Mouse (Mus musculus): ENCODE results near the gene Nectin1. TPM values are rescaled to one million over a fixed set of nuclear protein-coding genes. Genes with fewer than 3 reads are reported as not detected.

The Nectin1 gene
- polyA plus RNA-seq, 1 experiment from 2014 or later: 9.2 TPM

DNA sequence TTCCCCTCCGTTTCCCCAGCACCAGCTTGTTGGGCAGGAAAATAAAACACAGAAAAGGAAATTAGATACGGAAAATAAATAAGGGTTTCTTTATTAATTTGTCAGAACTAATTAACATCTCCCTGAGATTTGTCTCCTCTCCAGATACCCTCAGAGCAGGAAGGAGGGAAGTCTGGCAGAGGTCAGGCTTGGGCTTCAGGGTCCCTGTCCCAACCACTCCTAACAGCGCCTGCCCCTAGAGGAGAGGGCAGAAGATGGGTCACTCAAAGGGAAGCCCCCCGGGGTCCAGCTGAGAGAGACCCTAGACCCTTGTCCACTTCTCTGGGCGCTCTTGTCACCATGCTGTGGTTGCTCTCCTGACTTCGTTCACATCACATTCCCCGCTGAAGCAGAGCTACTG lies 25.4 kb downstream of the Nectin1 start:
- Histone ChIP-seq H3K36me3 (no peaks in the 10 kb centered on the region), H3K4me3 (no peak overlapping the region), H3K4me1 (peaks cover 45% of the 10 kb centered on the region), H3K9ac (no peak overlapping the region), H3K4me2 (no peak overlapping the region), H3K27ac (no peak overlapping the region), H3K9me3 (no peaks in the 10 kb centered on the region), H3K27me3 (no peaks in the 10 kb centered on the region)
- WGBS: 61% methylated on average over 7 of the region's 7 CpGs
- ATAC-seq (ENCODE audit: insufficient number of reproducible peaks, insufficient read depth, low FRiP score, low TSS enrichment, low read depth): no peak

DNA sequence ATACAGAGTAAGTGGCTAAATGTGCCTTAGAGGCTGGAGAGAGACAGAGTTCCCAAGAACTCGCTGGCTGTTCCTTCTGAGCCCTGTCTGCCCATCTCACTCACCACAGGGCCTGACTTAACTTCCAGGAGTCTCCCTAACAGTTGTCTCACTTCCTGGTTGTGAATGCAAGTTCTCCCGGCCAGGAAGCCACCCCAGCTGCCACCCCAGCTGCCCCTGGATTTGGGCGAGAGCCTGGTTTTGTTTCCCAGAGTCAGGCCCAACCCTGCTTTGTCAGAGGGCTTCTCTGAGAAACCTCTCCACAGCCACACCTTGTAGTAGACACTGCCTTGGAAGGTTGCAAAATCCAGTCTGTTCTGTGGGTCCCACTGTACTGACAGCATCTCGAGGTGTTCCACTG lies 26.2 kb downstream of the Nectin1 start:
- 75% methylated on average over 4 of the region's 4 CpGs for WGBS
- no peak overlapping the region for H3K9ac ChIP-seq

DNA sequence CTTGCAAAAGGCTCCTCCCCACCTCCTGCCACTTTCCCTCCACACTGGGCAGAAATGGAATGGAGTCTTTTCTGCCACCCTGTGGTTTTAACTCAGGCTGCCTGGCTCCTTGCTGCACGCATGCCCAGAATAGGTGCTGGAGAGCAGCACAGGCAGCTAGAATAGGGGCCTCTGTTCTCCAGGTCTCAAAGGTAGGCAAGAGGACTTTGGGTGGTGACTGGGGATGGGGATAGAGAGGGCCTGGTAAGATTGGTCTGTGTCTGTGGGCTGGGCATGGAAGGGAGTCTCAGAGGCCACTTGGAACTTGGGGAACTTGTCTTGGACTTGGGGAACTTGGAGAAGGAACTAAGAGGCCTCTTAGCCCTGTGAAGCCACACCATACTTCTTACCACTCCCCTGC lies 27.3 kb downstream of the Nectin1 start:
- H3K27me3 ChIP-seq: no peaks in the 10 kb centered on the region
- no peak overlapping the region for H3K4me2 ChIP-seq
- H3K36me3 ChIP-seq: no peaks in the 10 kb centered on the region
- no peak overlapping the region for H3K4me3 ChIP-seq
- 78% methylated on average over 1 of the region's 1 CpGs for WGBS
- no peak overlapping the region for H3K27ac ChIP-seq
- no peak overlapping the region for H3K9ac ChIP-seq
- H3K9me3 ChIP-seq: no peaks in the 10 kb centered on the region
- H3K4me1 ChIP-seq: peaks cover 53% of the 10 kb centered on the region
- no peak for ATAC-seq (ENCODE audit: insufficient number of reproducible peaks, insufficient read depth, low FRiP score, low TSS enrichment, low read depth)

More for the DNA sequence above, 26.2 kb downstream of the Nectin1 start:
- H3K9me3 ChIP-seq: no peaks in the 10 kb centered on the region
- no peak for ATAC-seq (ENCODE audit: insufficient number of reproducible peaks, insufficient read depth, low FRiP score, low TSS enrichment, low read depth)
- H3K4me3 ChIP-seq: no peak overlapping the region
- no peak overlapping the region; the same call in 1 of the 2 replicates for H3K27ac ChIP-seq
- no peaks in the 10 kb centered on the region for H3K36me3 ChIP-seq
- peaks cover 49% of the 10 kb centered on the region for H3K4me1 ChIP-seq
- H3K4me2 ChIP-seq: no peak overlapping the region
- no peaks in the 10 kb centered on the region for H3K27me3 ChIP-seq

DNA sequence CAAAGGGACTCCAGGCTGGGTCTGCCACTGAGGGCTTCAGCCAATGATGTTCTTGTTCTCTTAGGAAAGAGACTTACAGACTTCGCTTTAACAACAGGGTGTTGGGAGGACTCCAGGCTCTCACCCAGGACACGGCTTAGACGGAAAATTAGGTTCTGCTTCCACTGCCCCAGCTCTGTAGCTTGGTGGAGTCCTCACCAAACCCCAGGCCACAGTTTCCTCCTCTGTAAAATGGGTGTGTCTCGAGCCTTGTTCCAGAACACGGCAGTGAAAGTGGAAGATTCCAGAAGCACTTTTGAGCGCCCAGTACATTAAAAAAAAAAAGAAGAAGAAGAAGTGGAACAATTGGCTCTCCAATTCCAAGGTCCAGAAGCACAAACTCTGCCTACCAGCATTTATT lies 28.7 kb downstream of the Nectin1 start:
- Histone ChIP-seq H3K4me3 (no peak overlapping the region), H3K36me3 (no peaks in the 10 kb centered on the region), H3K27me3 (no peaks in the 10 kb centered on the region), H3K9ac (no peak overlapping the region), H3K27ac (no peak overlapping the region), H3K4me2 (no peak overlapping the region), H3K4me1 (peaks cover 65% of the 10 kb centered on the region), H3K9me3 (no peaks in the 10 kb centered on the region)
- no peak for ATAC-seq (ENCODE audit: insufficient number of reproducible peaks, insufficient read depth, low FRiP score, low TSS enrichment, low read depth)
- 87% methylated on average over 6 of the region's 6 CpGs for WGBS

DNA sequence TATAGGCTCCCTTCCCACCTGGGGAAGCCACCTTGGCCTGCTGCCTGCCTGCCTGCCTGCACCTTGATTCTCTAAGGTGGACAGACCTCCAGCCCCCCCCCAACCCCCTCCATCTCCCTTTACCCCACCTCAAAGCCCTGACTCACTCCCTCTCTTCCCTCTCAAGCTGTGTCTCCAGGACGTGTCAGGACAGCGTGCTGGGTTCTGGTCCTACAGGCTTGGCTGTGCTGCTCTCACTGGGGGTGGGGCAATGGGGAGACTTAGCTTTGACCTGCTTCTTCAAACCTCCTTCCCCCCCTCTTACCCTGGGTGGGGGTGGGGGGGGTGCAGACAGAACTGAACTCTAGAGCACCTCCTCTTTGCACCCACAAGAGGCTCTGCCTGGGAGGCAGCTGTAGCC lies 29.7 kb downstream of the Nectin1 start:
- Histone ChIP-seq H3K4me1 (peaks cover 71% of the 10 kb centered on the region), H3K9ac (no peak overlapping the region), H3K27me3 (no peaks in the 10 kb centered on the region), H3K27ac (peak overlapping the region; percentile 64), H3K9me3 (no peaks in the 10 kb centered on the region), H3K36me3 (no peaks in the 10 kb centered on the region), H3K4me3 (no peak overlapping the region), H3K4me2 (no peak overlapping the region)
- 50% methylated on average over 2 of the region's 2 CpGs for WGBS
- ATAC-seq (ENCODE audit: insufficient number of reproducible peaks, insufficient read depth, low FRiP score, low TSS enrichment, low read depth): 0 out of 2 replicates have a peak, but pooled peaks have one; percentile 12

DNA sequence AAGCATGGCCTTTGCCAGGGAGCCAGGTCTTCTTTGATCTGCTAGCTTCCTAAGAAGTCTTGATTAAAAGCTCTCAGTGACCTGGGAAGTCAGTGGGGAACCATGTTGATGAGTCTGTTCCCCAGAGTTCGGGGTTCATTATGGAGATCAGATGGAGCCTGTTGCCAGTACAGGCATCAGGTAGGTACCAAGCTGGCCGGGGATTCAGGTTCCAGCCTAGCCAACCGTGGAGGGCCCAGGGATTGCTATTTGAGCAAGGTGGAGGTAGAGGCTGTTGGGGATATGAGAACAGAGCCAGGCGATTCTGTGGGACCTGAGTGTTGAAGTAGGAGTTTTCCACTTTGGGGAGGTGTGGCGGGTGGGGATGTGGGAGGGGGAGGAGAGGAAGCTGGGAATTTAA lies 30.6 kb downstream of the Nectin1 start:
- H3K27me3 ChIP-seq: no peaks in the 10 kb centered on the region
- H3K36me3 ChIP-seq: no peaks in the 10 kb centered on the region
- ATAC-seq (ENCODE audit: insufficient number of reproducible peaks, insufficient read depth, low FRiP score, low TSS enrichment, low read depth): no peak
- H3K4me1 ChIP-seq: peaks cover 70% of the 10 kb centered on the region
- H3K9ac ChIP-seq: no peak overlapping the region
- H3K9me3 ChIP-seq: no peaks in the 10 kb centered on the region
- H3K4me2 ChIP-seq: no peak overlapping the region
- WGBS: 65% methylated on average over 5 of the region's 5 CpGs
- H3K27ac ChIP-seq: no peak overlapping the region
- H3K4me3 ChIP-seq: no peak overlapping the region

DNA sequence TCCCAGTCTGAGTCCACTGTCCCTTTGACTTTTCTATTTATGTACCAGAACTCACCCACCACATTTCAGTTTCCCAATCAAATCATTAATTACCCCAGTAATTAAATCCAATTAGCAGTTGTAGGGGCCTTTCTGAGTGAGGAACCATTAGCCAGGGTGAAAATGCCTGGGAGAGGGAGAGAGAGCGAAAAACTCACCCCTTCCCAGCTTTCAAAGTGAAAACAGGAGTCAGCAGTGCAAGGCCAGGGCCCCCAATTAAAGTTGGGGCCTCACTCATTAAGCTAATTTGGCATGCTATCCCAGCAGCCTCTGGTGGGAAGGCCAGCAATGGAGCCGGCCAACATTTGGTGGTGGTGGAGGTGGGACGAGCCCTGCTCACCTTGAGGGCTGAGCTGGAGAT lies 32.4 kb downstream of the Nectin1 start:
- H3K4me2 ChIP-seq: no peak overlapping the region
- no peak for ATAC-seq (ENCODE audit: insufficient number of reproducible peaks, insufficient read depth, low FRiP score, low TSS enrichment, low read depth)
- peaks cover 75% of the 10 kb centered on the region for H3K4me1 ChIP-seq
- H3K9ac ChIP-seq: no peak overlapping the region
- no peak overlapping the region for H3K4me3 ChIP-seq
- peak overlapping the region; percentile 76; the same call in 1 of the 2 replicates for H3K27ac ChIP-seq
- H3K36me3 ChIP-seq: no peaks in the 10 kb centered on the region
- H3K9me3 ChIP-seq: no peaks in the 10 kb centered on the region
- 63% methylated on average over 3 of the region's 3 CpGs for WGBS
- no peaks in the 10 kb centered on the region for H3K27me3 ChIP-seq

DNA sequence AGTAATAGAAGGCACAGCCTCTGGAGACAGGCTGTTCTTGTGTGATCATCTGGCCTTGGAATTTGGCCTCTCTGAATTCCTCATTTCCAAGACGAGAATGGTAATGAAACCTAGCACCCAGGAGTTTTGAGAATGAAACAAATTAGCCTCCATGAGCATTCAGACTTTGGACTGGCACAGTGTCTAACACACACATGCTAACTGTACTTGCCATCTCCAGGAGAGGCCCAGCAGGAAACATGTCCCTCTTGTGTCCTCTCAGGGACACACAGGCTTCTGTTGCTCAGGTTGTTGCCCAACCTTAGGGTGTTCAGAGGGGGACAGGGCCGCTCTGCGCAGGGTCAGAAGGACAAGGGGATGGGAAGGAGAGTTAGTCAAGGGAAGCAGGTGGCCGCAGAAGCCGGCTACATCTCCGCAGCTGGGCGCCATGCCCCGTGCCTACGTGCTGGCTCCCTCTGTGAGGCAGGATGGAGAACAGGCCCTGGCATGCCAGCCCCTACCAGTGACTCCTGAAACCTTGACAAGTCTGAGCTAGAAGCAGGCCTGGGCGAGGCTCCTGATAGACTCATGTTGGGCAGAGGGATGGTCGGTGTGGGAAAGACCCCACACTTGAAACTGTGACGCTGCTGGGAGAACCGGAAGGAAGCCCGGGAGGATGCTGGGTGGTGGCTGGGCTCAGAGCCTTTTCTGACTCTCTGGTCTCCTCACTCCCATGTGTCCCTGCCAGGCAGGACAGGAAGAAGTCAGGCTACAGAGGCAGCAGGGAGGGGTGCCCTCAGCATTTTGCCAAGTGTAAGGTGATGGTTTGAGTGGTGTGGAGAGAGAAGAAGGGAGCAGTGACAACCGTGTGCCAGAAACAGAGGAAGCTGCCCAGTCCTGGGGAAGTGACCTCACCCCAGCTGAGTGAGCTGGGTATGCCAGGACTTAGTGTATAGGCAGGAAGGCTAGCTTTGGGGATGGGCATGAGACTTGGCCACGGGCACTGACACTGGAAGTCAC lies 33.9 kb downstream of the Nectin1 start:
- Histone ChIP-seq H3K4me2 (no peak overlapping the region), H3K4me1 (peaks cover 85% of the 10 kb centered on the region), H3K4me3 (no peak overlapping the region), H3K9me3 (no peaks in the 10 kb centered on the region), H3K27ac (peak overlapping the region; percentile 76), H3K27me3 (no peaks in the 10 kb centered on the region), H3K9ac (no peak overlapping the region), H3K36me3 (no peaks in the 10 kb centered on the region)
- WGBS: 58% methylated on average over 16 of the region's 16 CpGs
- no peak for ATAC-seq (ENCODE audit: insufficient number of reproducible peaks, insufficient read depth, low FRiP score, low TSS enrichment, low read depth)

DNA sequence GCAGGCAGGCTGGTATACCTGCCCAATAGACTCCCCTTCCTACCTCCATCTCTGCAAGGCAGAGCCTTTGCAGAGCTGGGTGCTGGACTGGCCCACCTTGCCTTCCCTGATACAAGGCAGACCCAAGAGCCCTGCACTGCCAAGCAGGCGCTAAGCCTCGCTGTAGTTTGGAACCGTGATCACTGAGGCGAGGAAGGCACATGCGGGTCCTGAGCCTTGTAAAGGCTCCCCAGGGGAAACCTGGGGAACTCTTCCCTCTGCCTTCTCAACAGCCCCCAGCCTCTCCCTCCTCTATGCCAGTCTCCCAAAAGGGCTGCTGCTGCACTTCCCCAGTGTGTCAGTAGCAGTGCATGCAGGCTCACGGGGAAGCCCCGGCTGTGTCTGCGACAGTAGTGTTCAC lies 37.1 kb downstream of the Nectin1 start:
- no peak for ATAC-seq (ENCODE audit: insufficient number of reproducible peaks, insufficient read depth, low FRiP score, low TSS enrichment, low read depth)
- 43% methylated on average over 8 of the region's 8 CpGs for WGBS
- Histone ChIP-seq H3K36me3 (no peaks in the 10 kb centered on the region), H3K9me3 (no peaks in the 10 kb centered on the region), H3K4me2 (no peak overlapping the region), H3K27ac (no peak overlapping the region), H3K27me3 (no peaks in the 10 kb centered on the region), H3K4me1 (peaks cover 81% of the 10 kb centered on the region), H3K9ac (no peak overlapping the region), H3K4me3 (no peak overlapping the region)

DNA sequence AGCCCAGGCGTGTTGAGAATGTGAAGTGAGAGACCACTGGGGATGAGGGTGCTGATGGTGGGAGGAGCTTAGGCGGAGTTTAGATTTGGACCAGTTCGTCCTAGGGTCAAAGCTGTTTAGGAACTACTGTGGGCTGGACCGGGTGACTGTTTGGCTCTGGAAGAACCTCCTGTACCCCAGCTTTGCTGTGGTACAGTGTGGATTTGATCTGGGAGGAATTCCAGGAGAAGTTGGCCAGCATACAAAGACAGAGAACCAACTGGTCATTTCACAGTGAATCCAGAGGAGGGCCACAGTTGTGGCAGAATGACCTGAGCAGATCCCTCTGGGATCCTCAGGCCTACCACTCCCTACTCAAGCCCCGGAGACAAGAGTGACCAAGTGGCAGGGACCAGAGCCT lies 38.6 kb downstream of the Nectin1 start:
- Histone ChIP-seq H3K36me3 (no peaks in the 10 kb centered on the region), H3K4me2 (no peak overlapping the region), H3K27ac (no peak overlapping the region), H3K27me3 (no peaks in the 10 kb centered on the region), H3K9ac (no peak overlapping the region), H3K4me1 (peaks cover 74% of the 10 kb centered on the region), H3K9me3 (no peaks in the 10 kb centered on the region), H3K4me3 (no peak overlapping the region)
- 67% methylated on average over 5 of the region's 5 CpGs for WGBS
- no peak for ATAC-seq (ENCODE audit: insufficient number of reproducible peaks, insufficient read depth, low FRiP score, low TSS enrichment, low read depth)

DNA sequence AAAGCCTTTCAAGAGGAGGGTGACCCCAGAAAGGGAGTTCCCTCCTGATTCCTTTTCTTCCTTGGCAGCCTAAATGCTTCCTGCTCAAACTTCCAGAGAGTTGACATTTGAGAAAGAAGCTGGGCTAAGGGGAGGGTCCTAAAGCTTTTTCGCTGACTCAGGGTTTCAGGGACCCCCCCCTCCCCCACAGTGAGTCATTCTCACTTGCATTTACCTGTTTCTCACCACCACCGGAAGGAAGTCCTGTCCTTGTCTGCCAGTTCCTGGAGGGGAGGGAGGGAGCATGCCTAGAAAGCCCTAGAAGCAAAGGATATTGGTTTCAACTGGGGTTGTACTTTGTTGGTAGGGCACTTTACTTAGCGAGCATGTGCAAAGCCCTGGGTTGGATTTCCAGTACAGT lies 40.2 kb downstream of the Nectin1 start:
- H3K4me1 ChIP-seq: peaks cover 71% of the 10 kb centered on the region
- ATAC-seq (ENCODE audit: insufficient number of reproducible peaks, insufficient read depth, low FRiP score, low TSS enrichment, low read depth): no peak
- H3K9ac ChIP-seq: no peak overlapping the region
- no peak overlapping the region for H3K4me3 ChIP-seq
- H3K9me3 ChIP-seq: no peaks in the 10 kb centered on the region
- no peaks in the 10 kb centered on the region for H3K36me3 ChIP-seq
- 29% methylated on average over 3 of the region's 3 CpGs for WGBS
- H3K4me2 ChIP-seq: no peak overlapping the region
- H3K27me3 ChIP-seq: no peaks in the 10 kb centered on the region
- H3K27ac ChIP-seq: peak overlapping the region; percentile 60; the same call in 1 of the 2 replicates

DNA sequence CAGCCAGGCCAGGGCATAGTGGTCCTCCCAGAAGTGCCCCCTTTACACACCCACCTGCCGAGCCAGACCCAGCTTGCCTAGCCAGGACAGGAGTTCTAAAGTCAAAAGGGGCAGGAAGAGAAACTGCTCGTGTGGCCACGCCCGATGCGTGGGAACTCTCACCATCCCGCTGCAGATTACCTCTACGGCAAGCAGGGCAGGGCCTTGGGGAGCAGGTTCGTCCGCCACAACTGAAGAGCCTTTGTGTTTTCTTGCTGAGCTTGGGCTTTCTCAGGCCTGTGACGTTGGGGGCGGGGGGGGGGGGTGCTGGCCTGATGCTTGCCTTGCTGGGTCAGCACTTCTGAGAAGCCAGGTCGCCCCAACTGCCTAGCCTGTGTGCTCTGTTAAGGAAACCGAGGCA lies 41.1 kb downstream of the Nectin1 start:
- 57% methylated on average over 13 of the region's 13 CpGs for WGBS
- Histone ChIP-seq H3K4me2 (no peak overlapping the region), H3K4me1 (peaks cover 64% of the 10 kb centered on the region), H3K27ac (peak overlapping the region; percentile 60; the same call in 1 of the 2 replicates), H3K27me3 (no peaks in the 10 kb centered on the region), H3K9ac (no peak overlapping the region), H3K4me3 (no peak overlapping the region), H3K36me3 (no peaks in the 10 kb centered on the region), H3K9me3 (no peaks in the 10 kb centered on the region)
- no peak for ATAC-seq (ENCODE audit: insufficient number of reproducible peaks, insufficient read depth, low FRiP score, low TSS enrichment, low read depth)

All from embryonic facial prominence, embryonic 13.5 days (tissue).